Mouse (Mus musculus): ENCODE results near the gene Lgi4. TPM values are rescaled to one million over a fixed set of nuclear protein-coding genes. Genes with fewer than 3 reads are reported as not detected.

Gene Lgi4
- total RNA-seq, 2 experiments from 2014 or later, result 31.9 to 36.1 TPM

DNA sequence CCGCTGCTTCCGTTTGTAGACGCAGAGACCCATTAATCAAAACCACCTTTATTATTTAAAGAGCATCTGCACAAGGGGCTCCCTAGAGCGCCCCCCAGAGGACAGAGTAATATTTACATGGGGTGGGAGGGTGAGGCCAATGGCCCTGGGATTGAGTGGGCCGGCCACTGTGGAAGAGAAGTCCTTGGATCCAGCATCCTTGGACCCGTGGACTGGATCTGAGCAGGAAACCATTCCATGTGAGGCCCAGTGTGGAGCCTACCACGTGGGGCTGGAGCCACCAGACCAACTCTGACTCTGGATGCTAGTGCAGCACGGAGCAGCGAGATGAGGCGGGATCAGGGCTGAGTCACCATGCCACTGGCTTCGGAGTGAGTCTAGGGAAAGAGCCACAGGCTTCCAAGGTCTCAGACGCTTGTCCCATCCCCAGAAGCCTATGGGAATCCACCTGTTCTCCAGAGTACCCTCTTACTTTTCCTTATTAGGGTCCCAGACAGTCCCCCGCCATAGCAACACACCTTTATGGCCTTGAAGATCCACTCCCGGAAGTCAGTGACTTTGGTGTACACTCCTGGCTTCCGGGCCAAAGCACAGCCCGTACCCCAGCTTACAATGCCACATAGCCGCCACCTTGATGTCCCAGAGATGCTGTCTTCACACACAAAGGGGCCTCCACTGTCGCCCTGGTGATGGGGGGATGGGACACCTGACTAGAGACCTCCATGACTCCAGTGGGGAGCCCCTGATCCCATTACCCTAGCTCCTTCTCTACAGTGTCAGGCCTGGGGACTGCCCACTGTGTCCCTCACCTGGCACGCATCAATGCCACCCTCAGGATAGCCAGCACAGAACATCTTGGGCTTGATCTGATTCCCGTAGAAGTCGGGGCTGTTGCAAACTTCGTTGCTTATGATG is 39.8 kb downstream of the Lgi4 start:
- no peak for DNase-seq (ENCODE audit: extremely low spot score in 1 of 2, low spot score in 1 of 2)

DNA sequence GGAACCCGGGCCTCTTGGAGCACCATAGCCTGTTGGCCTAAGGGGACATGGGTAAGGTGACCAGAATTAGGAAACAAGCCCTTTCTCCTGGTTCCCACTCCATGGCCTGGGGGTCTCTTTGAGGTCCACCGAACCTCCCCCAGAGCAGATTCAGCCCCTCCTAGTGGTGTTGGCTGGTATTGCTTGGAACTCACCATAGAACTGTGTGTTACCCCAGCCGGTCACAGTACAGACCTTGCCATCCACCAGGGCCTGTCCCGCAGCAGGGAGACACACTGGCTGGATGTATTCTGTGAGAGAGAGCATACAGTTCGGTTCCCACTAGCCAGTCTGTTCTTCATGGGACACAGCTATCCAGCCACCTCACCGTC is 40.5 kb downstream of the Lgi4 start:
- no peak for DNase-seq (ENCODE audit: extremely low spot score in 1 of 2, low spot score in 1 of 2)

DNA sequence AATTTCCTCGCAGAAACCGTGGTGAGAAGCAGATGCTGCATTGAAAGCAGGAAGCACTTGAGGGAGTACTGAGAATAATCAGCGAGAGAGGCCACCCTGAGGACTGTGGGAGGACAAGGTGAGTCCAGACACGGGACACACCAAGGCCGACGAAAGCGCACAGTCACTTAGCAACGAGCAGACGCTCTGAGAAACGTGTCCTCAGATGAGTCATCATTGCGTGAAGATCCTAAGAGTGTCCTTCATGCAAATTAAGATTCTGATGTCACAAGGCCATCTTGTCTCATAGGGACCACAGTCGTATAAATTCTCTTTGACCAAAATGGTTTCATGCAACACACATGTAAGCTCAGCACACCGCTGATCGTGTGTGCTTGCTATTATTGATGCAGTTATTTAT is 41.6 kb downstream of the Lgi4 start:
- DNase-seq (ENCODE audit: extremely low spot score in 1 of 2, low spot score in 1 of 2), result no peak

DNA sequence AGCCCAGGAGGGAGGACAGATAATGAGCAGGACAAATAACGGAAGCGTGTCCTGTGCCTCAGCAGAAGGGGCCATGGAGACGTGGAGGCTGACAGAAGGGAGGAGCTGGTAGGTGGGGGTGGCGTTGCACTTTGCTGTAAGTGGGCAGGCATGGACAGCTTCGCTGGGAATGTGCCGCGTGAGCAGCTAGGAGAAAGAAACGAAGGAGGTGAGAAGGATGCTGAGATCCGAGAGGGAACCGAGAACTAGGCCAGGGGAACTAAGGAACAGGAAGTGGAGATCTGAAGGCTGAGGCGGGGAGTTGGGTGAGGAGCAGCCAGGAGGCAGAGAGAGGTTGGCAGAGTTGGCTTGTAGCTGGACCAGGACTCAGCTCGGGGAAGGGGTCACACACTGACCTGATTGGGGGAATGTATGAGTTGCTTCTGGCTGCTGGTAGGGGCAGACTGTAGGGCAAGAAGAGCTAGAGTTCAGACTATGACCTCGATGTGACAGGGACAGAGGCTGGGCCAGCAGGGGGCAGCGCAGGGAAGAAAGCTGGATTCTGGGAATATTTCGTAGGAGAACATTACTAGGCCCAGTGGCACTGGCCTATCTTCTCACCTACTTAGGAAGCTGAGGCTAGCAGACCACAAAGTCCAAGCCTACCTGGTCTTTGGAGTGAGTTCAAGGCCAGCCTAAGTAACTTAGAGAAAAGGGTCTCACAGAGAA is 46.1 kb downstream of the Lgi4 start:
- DNase-seq (ENCODE audit: extremely low spot score in 1 of 2, low spot score in 1 of 2), result peak in 1 of 2 experiments; percentile 66

DNA sequence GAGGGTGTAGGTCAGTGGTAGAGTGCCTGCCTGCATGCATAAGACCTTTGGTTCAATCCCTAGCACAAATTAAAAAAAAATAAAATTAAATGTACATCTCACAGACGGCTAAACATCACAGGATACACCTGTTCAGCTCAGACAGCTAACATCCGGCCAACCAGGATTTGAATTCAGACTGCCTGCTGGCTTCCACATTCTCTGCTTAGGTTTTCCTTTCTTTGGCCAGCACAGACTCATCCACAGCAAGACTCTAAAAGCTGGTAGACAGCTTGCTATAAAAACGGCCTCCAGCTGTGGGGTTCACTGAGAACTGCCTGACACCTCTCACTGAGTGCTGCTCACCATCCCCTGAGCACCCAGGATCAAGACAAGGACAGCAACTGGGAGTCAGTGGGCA is 47.0 kb downstream of the Lgi4 start:
- no peak for DNase-seq (ENCODE audit: extremely low spot score in 1 of 2, low spot score in 1 of 2)

DNA sequence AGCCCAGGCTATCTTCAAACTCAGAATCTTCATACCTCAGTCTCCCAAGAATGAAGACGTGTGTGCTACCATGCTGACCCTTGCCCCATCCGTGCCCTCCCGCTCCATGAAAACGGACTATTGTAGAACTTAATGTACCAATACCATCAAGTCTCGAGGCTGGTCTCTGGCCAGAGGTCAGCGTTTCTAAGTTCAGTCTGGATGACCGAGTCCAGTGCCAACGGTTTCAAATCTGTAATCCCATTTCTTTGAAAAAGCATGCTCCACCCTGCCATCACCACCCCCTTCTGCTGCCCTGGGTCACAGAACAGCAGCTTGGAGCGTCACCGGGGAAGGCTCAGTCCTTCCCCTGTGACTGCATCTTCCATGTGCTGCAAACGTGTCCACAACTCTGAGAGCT is 48.6 kb downstream of the Lgi4 start:
- no peak for DNase-seq (ENCODE audit: extremely low spot score in 1 of 2, low spot score in 1 of 2)

DNA sequence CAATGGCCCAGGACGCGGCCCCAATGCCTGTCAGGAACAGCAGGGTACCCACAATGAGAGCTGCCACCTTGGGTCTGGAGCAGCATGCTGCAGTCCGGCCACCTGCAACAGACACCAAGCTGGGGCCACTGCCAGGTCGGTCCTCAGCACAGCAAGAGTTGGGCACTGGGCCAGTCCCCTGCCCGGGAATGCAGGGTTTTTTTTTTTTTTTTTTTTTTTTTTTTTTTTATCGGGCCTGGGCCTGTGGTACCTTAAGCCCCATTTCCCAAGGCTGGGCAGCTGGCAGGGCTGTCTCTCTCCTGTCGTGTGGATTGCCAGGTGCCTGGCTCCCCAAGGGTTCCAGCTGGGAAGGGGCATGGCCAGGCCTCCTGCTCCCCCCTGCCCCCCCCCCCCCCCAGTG is 49.9 kb downstream of the Lgi4 start:
- no peak for DNase-seq (ENCODE audit: extremely low spot score in 1 of 2, low spot score in 1 of 2)

DNA sequence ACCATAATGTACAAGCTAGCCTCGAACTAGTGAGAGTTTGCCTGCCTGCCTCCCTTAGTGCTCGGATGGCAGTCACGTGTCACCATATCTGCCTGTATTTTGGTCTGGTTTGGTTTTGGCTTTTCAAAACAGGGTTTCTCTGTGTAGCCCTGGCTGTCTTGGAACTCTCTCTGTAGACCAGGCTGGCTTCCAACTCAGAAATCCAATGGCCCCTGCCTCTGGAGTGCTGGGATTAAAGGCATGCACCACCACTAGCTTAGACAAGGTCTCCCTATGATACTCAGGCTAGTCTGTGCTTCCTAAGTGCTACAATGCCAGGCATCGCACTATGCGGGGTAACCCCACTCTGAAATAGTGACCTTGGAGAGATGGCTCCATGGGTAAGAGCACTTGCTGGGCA is 50.7 kb downstream of the Lgi4 start:
- DNase-seq (ENCODE audit: extremely low spot score in 1 of 2, low spot score in 1 of 2), result no peak

DNA sequence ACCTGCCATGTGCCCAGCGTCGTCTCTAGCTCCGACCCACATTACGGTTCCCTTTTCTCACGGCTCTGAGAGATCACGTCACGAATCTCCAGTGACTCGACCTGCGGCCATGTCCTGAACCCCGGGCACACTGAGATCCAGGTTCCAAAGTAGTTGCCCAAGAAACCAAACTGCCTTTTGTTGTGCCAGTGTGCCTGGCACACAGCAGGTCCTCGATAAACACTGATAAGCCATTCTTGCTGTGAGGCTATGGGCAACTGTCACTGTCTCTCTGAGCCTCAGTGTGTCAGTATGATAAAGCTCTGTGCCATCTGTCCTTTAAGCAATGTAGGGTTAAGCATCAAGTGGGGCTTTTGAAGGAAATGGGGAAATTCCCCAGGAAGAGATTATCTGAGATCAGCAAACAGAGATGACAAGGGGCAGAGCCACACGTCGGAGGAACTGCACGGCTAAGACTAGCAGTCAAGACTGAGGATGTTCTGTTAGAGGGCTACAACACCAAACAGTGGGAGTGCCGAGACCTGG is 51.8 kb downstream of the Lgi4 start:
- DNase-seq (ENCODE audit: extremely low spot score in 1 of 2, low spot score in 1 of 2), result no peak

DNA sequence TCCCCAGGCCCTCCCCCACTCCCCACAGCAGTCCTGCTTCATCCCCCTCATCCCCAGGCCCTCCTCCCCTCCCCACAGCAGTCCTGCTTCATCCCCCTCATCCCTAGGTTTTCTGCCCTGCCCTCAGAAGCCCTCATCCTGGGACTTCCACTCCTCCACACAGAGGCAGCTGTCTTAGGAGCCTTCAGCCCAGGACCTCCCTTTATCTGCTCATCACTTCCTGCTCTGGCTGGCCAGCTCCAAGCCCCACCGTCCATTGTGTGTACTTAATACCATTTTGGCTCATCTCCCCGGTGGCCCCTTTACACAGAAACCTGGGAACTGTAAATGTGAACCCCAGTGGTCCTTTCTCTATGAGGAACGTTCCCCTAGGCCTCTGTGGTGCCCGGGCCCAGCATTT is 52.9 kb downstream of the Lgi4 start:
- DNase-seq (ENCODE audit: extremely low spot score in 1 of 2, low spot score in 1 of 2), result no peak

DNA sequence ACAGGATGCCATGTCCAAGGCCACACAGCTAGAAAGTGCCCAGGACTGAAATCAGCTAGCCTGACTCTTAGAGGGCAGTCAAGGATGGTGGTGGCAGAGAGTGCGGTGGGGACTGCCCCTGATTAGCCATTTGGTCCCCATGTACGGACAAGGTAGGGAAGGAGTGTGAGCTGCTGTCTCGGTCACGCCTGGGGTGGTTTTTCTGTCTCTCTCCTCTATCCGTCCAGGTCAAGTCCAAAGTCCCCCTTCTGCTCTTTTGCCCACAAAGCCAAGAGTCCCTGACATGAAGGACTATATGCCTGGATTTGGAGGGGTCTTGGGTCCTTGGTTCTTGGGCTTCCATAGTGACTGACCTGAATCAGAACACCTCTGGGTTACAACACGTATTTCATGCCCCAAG is 54.7 kb downstream of the Lgi4 start:
- no peak for DNase-seq (ENCODE audit: extremely low spot score in 1 of 2, low spot score in 1 of 2)

DNA sequence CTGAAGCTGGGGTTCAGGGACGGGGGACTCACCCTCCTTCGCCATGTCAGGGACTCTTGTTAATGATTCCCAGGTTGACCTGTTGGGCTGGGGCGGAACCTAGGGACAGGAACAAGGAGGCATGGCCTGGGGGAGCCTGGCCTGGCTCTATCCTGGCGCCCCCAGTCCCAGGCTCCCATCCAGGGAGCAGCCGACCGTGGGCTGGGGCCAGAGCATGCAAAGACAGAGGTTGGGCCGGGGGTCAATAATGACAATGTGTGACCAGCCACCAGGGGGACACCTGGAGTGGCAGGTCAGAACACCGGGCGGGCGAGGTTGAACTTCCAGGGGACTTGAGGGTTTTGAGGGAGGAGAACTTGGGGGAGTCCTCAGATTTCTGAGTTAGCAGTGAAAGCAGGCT is 55.5 kb downstream of the Lgi4 start:
- DNase-seq (ENCODE audit: extremely low spot score in 1 of 2, low spot score in 1 of 2), result no peak

DNA sequence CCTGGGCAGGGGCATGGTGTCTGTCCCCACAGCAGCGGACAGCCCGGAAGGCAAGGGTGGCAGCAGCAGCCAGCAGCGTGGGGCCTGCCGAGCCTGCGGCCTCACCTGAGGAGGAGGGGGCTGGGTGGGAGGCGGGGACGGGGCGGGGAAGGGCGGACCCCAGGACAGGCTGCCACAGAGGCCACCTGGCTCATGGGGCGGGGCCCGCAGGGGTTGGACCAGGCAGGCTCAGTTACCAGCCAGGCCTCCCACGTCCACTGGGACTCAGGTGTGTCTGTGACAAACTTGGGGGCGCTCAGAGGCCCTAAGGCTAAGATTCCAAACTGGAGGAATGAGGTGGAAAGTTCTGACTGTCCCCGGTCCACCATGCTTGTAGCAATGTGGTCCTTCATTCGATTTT is 56.0 kb downstream of the Lgi4 start, which contains the start of gene Hpn:
Gene Hpn (minus strand): TSS at position 109 of the 400 bp plus-strand sequence.
- DNase-seq (ENCODE audit: extremely low spot score in 1 of 2, low spot score in 1 of 2), result no peak

DNA sequence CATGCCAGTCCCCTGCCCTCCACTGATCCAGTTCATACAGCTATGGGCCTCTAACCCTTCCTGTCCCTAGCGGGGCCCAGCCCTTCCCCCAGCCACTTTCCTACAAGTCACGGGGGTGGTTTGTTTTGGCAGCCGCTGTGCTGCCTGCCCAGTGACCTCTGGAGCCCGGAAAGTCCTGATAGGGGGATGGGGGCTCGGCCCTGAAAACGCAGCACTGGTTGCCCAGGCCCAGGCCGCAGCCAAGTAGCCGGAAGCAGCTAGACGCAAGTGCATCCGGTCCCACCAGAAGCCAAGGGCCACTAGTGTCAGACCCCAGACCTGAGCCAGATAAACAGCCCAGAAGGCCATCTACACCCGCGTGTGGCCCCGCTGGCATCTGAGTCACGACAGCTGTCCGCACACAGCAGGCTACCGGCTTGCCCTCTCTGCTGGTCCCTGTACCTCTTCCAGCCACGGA is 56.5 kb downstream of the Lgi4 start:
- DNase-seq (ENCODE audit: extremely low spot score in 1 of 2, low spot score in 1 of 2), result no peak

DNA sequence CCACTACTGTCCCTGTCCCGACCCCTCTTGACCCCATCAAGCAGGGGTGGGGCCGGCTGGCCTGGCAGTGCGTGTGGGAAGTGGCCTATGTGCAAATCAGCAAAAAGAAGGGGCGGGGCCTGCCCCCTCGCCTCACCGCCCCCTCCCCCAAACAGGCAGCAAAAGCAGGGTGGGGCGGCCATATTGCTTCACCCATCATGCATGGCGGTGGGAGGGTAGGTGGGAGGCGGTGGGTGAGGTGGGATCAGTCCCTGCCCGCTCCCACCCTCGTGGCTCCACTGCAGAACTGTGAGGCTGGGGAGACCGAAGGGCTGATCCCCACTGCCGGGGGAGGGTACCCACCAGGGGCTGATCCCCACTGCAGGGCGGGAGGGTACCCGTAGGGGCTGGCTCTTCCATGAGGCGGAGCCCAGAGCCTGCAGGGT is 57.6 kb downstream of the Lgi4 start:
- DNase-seq (ENCODE audit: extremely low spot score in 1 of 2, low spot score in 1 of 2), result no peak

DNA sequence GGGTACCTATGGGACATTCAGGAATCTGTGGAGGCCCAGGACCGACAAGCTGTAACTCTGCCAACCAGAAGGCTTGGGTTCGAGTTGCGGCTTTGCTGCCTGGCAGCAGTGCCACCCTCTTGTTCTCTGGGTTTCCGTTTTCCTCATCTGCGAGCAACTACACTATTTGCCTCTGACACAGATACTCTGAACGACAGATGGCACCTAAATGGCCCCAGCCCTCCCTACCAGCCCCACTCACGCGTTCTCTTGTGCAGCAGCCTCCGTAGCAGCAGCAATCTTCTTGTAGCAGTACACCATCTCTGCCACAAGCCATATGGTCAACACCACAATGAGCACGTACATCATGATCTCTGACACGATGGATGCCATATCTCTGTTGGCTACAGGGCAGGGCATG is 58.3 kb downstream of the Lgi4 start:
- no peak for DNase-seq (ENCODE audit: extremely low spot score in 1 of 2, low spot score in 1 of 2)

DNA sequence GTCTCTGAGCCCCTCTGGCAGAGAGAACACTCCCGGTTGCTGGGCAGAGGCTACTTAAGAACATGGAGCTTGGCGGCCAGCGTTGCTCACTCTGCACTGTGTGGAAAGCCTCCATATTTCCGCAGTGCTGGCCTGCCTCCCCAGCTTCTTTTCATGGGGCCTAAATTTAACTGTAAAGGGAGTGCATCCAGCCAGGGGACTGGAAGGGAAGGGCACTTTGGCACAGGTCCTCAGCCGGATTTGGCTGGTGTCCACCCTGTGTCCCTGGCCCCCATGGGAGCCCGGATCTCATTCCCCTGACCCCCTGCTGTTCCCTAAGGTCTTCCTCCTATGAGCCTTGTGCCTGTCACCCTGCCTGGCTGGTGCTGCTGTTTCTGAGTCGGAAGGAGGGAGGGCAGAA is 59.3 kb downstream of the Lgi4 start:
- no peak for DNase-seq (ENCODE audit: extremely low spot score in 1 of 2, low spot score in 1 of 2)

DNA sequence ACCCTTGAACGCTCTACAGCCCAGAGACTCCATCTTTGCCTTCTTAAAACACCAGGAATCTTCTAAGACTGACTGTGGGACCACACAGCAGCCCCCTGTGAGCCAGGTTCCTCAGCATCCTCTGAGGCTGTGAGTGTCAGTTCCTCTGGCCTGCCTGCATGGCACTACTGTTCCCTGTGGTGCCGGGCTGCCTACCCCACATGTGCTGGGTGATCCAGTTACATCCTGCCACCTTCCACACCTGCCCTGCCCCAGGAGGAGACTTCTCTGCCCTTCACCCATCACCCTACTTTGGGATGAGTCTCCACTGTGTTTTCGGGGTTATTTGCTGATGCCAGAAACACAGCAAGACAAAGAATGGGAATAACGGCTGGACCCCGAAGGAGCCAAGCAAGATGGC is 60.4 kb downstream of the Lgi4 start:
- DNase-seq (ENCODE audit: extremely low spot score in 1 of 2, low spot score in 1 of 2), result no peak
